Mouse (Mus musculus) heart, postnatal 0 days (tissue): ENCODE results near the gene Cpsf7.

Experiments
- CTCF ChIP-seq: IDR thresholded peaks from 2 replicates; pipeline ENCODE4 v1.5.1; 2016; ENCODE audit warnings: antibody characterized with exemption, control low read depth, low read depth
- EP300 ChIP-seq: IDR thresholded peaks from 2 replicates; pipeline ENCODE4 v1.6.1; 2016; ENCODE audit warnings: antibody characterized with exemption, low read depth

- TF ChIP-seq CTCF (no peak), EP300 (no peak)
Observed at GRCm38 (mm10) chr19:10497512-10498160, 27.4 kb upstream of the Cpsf7 start.
